Mouse (Mus musculus) small intestine, adult 10 weeks (tissue): ENCODE data around the gene Cdk2ap1. TPM values are rescaled to one million over a fixed set of nuclear protein-coding genes. Genes with fewer than 3 reads are reported as not detected.

Experiments
- polyA plus RNA-seq: library from polyadenylated mRNA; stranded (reverse); fragments of 350-450 nt; fragmentation: Illumina TruSeq; extraction: RNeasy Lipid Tissue Mini Kit (QIAGEN cat#74804); gene quantifications from one replicate; pipeline ENCODE4 v1.2.3, GENCODE M21; 2014; ENCODE audit warnings: low replicate concordance

Gene Cdk2ap1
- polyA plus RNA-seq = 95.1 TPM

DNA sequence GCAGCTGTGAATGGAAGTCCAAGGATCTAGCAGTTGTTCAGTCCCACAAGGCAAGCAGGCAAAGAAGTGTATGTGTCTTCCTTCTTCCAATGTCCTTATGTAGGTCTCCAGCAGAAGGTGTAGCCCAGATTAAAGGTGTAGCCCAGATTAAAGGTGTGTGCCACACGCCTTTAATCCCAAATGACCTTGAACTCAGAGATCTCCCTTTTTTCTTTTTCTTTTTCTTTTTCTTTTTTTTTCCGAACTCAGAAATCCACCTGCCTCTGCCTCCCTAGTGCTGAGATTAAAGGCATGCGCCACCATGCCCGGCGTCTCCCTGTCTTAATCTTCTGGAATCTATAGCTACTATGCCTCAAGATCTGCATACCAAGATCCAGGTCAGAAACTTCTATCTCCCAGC lies at the start of gene Cdk2ap1:
Gene Cdk2ap1, minus strand, starts transcription at position 101 of the 400 bp plus-strand sequence.

DNA sequence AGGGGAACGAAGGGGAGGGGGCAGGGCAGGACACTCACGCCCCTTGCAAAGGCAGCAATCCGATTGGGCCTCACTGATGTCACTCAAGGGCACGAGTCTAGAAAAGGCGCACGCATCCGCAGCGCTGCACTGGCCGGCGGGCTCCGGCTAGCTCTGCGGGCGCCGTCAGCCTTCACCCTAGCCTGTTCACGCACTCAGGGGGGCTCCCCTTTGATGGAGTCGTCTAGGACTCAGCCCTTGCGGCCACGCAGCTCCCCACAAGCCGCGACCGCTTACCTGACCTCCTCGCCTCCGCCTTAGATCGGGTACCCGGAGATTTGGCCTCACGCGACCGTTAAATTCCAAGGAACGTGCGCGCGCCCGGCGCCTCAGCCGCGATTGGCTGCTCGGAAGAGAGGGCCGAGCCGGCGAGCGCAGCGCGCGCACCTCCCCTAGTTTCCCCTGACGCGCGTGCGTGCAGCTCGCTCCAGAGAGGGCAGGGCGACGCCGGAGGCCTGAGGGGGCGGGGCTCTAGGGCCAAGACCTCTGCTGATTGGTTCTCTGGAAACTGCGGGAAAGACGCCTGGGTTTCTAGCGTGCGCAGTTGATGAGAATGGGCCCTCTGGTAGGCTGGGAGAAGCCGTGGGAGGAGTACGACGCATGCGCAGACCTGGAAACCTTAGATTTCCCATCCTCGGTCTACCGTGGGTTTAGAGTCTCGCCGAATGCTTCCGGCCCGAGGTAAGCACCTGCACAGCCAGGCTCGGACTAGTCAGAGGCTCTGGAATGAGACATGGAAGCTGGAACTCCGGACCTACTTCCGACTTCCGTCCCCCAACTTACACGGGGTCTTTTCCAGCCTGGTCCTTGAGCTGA lies 35.1 kb downstream of the Cdk2ap1 start, which contains the start of the genes Mphosph9 and 2810006K23Rik:
Gene Mphosph9, minus strand, starts transcription at position 463 of the 855 bp plus-strand sequence.
Gene 2810006K23Rik, plus strand, starts transcription at position 580 of the 855 bp plus-strand sequence.

Other genes with a start within 250 kb of the Cdk2ap1 start
- 1.5 TPM for gene Arl6ip4, start 247.0 kb downstream of the Cdk2ap1 start, polyA plus RNA-seq
- gene Pitpnm2, start 113.3 kb downstream of the Cdk2ap1 start, polyA plus RNA-seq = 0.71 TPM
- 5.5 TPM for gene Mphosph9, start 35.1 kb downstream of the Cdk2ap1 start, polyA plus RNA-seq
- gene 2810006K23Rik, start 35.0 kb downstream of the Cdk2ap1 start, polyA plus RNA-seq = 8.9 TPM
- 76.9 TPM for gene Sbno1, start 62.9 kb upstream of the Cdk2ap1 start, polyA plus RNA-seq
- 63.4 TPM for gene Kmt5a, start 76.8 kb upstream of the Cdk2ap1 start, polyA plus RNA-seq
- 0.63 TPM for gene Rilpl2, start 115.3 kb upstream of the Cdk2ap1 start, polyA plus RNA-seq
- gene Snrnp35, start 120.1 kb upstream of the Cdk2ap1 start, polyA plus RNA-seq = 0.41 TPM
- gene Rilpl1, start 168.3 kb upstream of the Cdk2ap1 start, polyA plus RNA-seq = 1.7 TPM
- gene Tmed2, start 177.6 kb upstream of the Cdk2ap1 start, polyA plus RNA-seq = 1,195 TPM
- gene Ddx55, start 189.8 kb upstream of the Cdk2ap1 start, polyA plus RNA-seq = 12.3 TPM
- 24.4 TPM for gene Eif2b1, start 216.0 kb upstream of the Cdk2ap1 start, polyA plus RNA-seq
- gene Gtf2h3, start 216.1 kb upstream of the Cdk2ap1 start, polyA plus RNA-seq = 2.5 TPM